Mouse (Mus musculus) retina, adult 2 months (tissue): ENCODE results near the gene Adra2a.
A peak's percentile ranks its signal among the peaks of the same experiment; 100 is the strongest.

Source experiments
- DNase-seq: peaks from one replicate; pipeline ENCODE4 v3.0.0-alpha.2; 2012; ENCODE audit warnings: low read depth, low spot score

The Adra2a gene

DNA sequence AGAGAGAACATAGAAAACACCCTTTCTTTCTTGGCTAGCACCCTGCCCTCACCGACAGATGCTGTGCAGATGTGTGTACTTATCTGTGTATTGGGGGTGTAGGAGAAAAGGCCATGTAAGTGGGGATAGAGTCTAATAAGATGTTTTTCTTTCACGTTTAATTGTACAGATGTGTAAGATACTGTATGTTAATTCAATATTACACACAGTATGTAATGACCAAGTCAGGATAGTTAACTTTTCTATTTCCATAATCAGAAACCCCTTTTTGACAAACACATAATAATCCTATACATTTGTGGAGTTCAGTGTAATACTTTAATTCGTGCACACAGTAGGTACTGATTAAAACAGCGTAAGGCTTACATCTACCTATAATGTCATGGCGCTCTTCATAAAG is at the start of gene Adra2a:
Gene Adra2a (plus strand): TSS at position 301 of the 400 bp plus-strand sequence.
- DNase-seq = no peak

- DNase-seq = no peak
Observed at GRCm38 (mm10) chr19:53994276-53994675, 49.7 kb upstream of the Adra2a start.

GRCm38 (mm10) chr19:54010973-54011372 is 33.0 kb upstream of the Adra2a start:
- DNase-seq = no peak

DNA sequence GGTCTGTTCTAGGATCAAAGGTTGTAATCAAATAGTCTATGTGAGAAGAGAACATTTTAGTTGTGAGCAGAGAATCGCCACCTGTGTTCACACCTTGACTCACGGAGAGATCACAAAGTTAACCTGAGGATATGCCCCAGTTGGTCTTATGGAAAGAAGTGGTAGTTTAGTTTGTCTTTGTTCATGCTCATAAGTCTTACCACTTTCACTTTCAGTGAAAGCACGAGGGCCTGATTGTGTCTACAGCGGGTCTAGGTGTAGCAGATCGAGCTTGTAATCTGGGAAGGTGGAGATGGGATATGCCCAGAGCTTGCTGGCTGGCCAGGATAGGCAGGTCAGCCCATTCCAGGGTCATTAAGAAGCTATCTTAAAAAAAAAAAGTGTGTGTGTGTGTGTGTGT is 29.0 kb upstream of the Adra2a start:
- DNase-seq = no peak

- no peak for DNase-seq
Observed at GRCm38 (mm10) chr19:54015503-54015902, 28.4 kb upstream of the Adra2a start.

DNA sequence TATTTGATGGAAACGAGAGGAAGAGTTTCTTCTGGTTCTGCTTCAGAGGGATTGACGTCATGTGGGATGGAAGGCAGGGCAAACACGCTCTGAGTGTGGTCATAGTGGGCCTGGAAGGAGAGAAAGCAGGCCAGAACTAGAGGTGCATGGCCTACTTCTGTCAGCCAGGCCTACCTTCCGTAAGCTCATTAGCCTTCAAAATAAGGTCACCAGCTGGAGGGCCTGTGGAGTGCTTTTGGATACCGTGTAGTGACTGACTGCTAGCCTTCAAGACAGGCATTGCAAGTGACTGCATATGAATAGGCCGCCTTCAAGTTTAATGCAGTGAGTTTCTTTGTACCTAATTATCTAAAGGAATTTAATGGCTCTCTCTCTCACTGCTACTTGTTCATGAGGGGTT is 8.9 kb upstream of the Adra2a start:
- peak; percentile 78 for DNase-seq

GRCm38 (mm10) chr19:54039441-54039840 is 4.5 kb upstream of the Adra2a start:
- DNase-seq = no peak

DNA sequence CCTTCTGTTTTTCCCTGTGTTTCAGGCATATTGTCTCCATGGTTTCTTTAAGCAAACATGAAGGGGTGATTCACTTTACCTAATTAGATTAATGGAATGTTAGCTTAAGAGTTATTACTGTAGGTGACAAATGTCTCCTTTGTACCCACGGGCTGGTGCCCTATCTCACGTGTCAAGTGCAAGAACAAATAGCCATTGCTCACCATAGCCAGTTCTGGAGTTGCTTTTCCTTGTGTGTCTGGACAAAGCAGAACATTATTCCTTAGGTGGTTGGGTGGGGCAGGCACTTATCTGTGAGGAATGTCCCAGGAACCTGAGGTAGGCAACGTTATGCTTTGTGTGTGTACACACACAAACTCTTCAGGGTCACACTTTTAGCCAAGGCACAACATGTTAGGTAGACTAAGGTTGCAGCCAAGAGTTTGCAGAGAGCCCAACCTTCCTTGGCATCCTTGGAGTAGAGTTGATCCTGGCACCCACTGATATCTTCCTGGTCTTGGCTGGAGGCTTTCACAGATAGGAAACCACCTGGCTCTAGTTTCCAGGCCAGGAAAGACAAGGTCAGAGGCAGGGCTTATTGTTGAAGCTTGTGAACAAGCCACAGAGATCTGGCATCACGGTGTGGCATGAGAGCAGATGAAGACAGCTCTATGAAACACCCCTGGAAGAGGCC is 3.5 kb upstream of the Adra2a start:
- DNase-seq = no peak

DNA sequence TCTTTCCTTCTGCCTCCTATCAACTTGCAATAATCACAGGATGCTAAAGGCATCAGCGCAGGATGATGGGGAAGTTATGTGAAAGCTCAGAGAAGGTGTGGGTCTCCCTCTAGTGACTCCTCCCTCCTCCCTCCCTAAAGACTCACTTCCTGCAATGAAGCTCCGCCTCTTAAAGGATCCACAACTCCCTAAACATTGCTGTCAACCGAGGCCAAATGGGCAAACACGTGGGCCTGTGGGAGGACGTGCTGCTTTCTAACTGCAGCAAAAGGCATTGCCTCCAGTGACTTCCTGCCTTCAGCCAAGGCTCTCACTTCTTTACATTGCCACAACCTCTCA is 3.0 kb upstream of the Adra2a start:
- no peak for DNase-seq

DNA sequence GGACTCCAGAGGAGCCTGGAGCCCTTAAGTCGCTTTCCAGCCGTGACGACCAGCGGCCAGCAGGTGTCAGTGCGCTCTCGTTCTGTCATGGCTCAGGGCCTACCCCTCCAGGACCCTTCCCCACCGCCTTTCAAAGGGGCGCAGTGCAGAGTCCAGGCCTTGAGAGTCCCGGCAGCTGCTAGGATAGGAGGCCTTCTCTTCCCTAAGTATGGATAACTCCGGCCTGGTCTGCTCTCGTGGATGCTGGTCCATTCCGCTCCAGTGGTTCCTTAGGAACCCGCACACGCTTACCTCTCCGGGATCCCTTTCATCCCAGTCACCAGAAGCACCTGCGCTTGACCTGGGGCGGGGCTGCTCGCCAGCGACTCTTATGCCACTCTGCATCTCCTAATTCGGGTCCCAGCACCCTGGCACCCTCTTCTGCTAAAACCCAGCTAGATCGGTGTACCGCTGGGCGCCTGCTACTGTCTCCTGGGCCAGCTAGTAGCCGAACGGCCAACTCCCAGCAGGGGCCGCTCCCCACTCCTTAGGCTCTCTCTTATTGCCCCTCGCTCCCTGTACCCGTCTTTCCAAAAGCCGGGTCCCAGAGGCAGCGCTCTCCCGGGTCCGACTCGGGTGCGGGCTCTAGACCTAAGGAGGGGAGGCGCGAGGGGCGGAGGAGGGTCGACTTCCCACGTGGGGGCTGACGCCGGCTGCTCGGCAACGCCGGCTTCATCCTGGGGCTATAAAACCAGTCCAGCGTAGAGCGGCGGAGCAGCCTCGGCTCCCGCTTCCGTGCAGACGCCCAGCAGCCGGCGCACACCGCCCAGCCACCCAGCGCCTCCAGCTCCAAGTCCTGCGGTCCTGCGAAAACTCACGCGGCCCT is 788 bp downstream of the Adra2a start:
- DNase-seq = no peak

- no peak for DNase-seq
Observed at GRCm38 (mm10) chr19:54045412-54045811, 1.5 kb downstream of the Adra2a start.

GRCm38 (mm10) chr19:54045931-54046683 is 2.2 kb downstream of the Adra2a start:
- DNase-seq = no peak

GRCm38 (mm10) chr19:54046684-54047070 is 2.7 kb downstream of the Adra2a start:
- DNase-seq = no peak

DNA sequence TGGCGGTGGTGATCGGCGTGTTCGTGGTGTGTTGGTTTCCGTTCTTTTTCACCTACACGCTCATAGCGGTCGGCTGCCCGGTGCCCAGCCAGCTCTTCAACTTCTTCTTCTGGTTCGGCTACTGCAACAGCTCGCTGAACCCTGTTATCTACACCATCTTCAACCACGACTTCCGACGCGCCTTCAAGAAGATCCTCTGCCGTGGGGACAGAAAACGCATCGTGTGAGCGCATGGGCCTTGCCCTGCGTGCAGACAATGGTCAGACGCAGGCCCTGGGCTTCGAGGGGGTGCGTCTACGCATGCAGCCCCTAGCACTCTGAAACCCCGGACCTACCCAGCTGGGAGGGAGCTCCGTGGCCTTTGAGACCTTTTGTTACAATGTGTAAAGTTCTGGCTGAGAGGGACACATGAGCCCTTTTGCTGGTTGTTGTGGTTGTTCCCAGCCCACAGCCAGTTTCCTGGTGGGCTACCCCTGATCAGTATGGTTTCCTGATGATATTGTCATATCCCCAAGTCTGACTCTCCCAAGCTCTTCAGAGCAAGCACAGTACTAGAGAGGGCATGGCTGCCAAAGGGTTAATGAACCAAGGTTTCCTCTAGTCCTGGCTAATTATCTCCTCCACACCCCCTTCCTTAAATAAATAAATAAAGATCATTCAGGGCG is 3.6 kb downstream of the Adra2a start:
- DNase-seq = no peak

DNA sequence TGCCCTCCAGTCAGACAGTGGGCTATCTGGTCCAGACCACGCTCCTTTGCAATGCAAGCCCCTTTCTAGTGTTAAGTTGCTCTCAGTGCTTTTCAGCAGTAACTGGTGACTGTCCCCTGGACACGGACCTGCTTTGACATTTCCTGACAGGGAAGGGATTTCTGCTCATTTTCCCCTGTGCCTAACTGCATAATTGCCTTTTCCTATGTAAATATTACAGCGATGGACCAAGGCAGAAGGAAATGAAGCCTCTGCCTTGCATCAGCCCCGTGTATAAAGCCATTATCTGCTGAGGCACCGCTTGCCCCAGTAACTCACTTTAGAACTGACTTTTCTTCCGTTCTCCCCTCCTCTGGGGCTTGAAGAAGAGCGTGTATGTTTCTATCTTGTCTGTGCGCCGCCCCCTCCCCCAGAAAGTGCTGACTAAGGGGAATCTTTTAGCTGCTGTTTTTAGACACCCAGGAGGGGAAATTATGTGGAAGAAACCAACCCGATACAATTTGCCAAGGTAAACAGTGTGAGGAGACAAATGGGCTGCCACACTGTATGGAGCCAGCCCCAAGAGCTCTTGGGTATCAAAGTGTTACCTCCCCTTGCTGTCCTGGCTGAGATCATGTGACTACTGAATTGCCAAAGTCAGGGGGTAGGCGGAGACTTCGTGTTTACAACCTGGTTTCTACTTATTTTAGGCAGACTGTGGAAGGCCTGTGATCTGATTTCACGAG is 4.4 kb downstream of the Adra2a start:
- DNase-seq = no peak

- no peak for DNase-seq
Observed at GRCm38 (mm10) chr19:54051651-54052050, 7.7 kb downstream of the Adra2a start.

DNA sequence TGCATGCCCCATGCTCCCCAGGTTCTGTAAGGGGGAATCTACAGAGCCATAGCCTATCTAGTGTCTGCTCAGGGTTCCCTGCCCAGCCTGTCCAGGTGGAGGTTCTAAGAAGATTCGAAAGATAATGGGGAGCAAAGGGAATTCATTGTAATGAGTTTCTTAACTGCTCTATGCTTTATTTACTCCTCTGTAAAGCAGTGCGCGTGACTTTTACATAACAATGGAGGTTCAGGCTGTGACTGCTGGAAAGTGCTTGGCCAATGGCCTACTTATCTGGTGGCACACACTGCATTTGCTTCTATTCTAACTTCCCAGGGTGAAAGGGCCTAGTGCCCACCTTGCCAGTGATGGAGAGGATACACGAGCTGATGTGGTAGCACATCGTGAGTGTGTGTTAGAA is 11.9 kb downstream of the Adra2a start:
- no peak for DNase-seq

- no peak for DNase-seq
Observed at GRCm38 (mm10) chr19:54068447-54068846, 24.5 kb downstream of the Adra2a start.

DNA sequence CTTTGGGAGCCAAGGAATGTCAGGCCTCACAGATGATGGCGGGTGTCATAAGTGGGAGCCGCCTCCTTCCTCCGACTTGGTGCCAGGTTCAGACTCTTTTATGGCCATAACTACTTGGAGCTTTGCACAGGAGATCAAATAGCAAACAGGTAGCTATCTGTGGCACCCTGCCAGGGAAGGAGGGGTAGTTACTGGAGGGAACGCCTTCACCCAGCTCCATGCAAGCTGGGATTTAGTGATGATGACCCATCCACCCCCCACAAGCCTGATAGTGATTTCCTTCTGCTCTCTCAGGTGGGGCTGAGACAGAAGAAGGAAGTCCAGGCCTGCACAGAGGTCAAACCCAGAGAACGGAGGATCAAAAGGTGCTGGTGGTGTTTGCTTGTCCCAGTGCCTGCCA is 26.6 kb downstream of the Adra2a start:
- no peak for DNase-seq

- no peak for DNase-seq
Observed at GRCm38 (mm10) chr19:54072233-54072800, 28.4 kb downstream of the Adra2a start.
